19 mouse cellular contexts compared by ENCODE assay signal in the genomic region with DNA sequence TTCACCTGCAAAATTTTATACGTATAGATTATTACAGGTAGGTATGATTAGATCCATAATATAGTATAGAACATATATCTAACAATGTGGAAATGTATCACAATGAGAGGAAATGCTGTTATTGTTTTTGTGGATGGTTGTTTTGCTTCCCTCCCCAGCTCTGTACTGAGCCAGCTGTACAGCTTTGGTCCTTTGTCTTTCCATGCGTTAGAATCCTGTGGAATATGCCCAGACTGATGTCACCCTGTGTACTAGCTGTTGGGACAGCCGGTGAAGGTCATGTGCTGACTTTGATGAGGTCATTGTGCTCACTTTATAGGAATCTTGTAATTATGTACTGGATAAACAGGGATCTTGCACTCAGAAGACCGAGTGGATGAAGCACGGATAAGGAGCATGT.
A peak's percentile ranks its signal among the peaks of the same experiment; 100 is the strongest.
DNase-seq lines count a peak whose midpoint lies in the region; ATAC-seq and TF ChIP-seq lines count a peak whose summit lies in the region.
"Had no signal": no experiment of that assay in that cellular context is flagged by ENCODE, and none has a peak within 500 bp of the region (broad histone marks: within the 10 kb centered on the region; RNA-seq: fewer than 3 reads in every experiment).

No protein-coding gene starts in this region.

- H3K4me1 ChIP-seq in heart, embryonic 16.5 days (ENCODE audit: control insufficient read depth, insufficient read depth, low read length) = 0 out of 2 replicates have a peak, but pooled peaks cover 2% of the 10 kb centered on the region
- H3K4me1 ChIP-seq in lung, embryonic 14.5 days (ENCODE audit: insufficient read depth) = peaks cover 8% of the 10 kb centered on the region
- H3K4me1 ChIP-seq: stomach, embryonic 15.5 days had no signal

- peak overlapping the region; percentile 36; the same call in 1 of the 2 replicates for H3K27ac ChIP-seq in heart, embryonic 16.5 days (ENCODE audit: low read length)
- H3K27ac ChIP-seq in lung, embryonic 14.5 days (ENCODE audit: low read depth) = no peak overlapping the region
- H3K27ac ChIP-seq: embryonic facial prominence, embryonic 10.5 days; hindbrain, embryonic 13.5 days; left cerebral cortex, adult 2 months; midbrain, embryonic 10.5 days; stomach, embryonic 15.5 days had no signal

- 0 out of 2 replicates have a peak, but pooled peaks have one; percentile 60 for ATAC-seq in heart, embryonic 16.5 days (replicated peaks; ENCODE audit: extremely low read depth, insufficient read depth, low FRiP score)
- peak; percentile 31; the same call in 1 of the 2 replicates for ATAC-seq in lung, embryonic 14.5 days (ENCODE audit: insufficient read depth)
- ATAC-seq: inflammation-experienced regulatory T-cells, adult 6 months had no signal

- DNase-seq in adrenal gland, adult (ENCODE audit: inconsistent age in 2 of 2, low spot score in 1 of 2) = peak; percentile 29 to 33
- DNase-seq in adrenal gland, postnatal 14 days = no peak
- no peak for DNase-seq in heart, postnatal 25 days (ENCODE audit: low spot score)
- peak; percentile 32 for DNase-seq in lung, embryonic 14.5 days
- DNase-seq in lung, postnatal 10 days = no peak
- DNase-seq in retina, postnatal 1 day = peak; percentile 21
- DNase-seq in retina, embryonic 14.5 days (ENCODE audit: low spot score) = no peak
- DNase-seq: cerebellum, adult 11 months; gastrocnemius, postnatal 25 days; lung, adult 2 months; thymus, postnatal 25 days had no signal

- H3K9ac ChIP-seq in heart, embryonic 16.5 days (ENCODE audit: low read length) = no peak overlapping the region
- H3K9ac ChIP-seq in lung, embryonic 14.5 days = no peak overlapping the region
- H3K9ac ChIP-seq: forebrain, postnatal 0 days; hindbrain, embryonic 13.5 days; stomach, embryonic 15.5 days had no signal

- H3K36me3 ChIP-seq in heart, embryonic 16.5 days (ENCODE audit: control insufficient read depth, insufficient read depth) = no peaks in the 10 kb centered on the region
- H3K36me3 ChIP-seq in lung, embryonic 14.5 days (ENCODE audit: insufficient read depth) = no peaks in the 10 kb centered on the region
- H3K36me3 ChIP-seq: embryonic facial prominence, embryonic 10.5 days; hindbrain, embryonic 13.5 days; midbrain, embryonic 10.5 days; stomach, embryonic 15.5 days had no signal

- no peak for TF ChIP-seq CTCF in lung, embryonic 14.5 days (IDR thresholded peaks at IDR 0.05; ENCODE audit: low read depth)

- no peak overlapping the region for H3K4me3 ChIP-seq in heart, embryonic 16.5 days (ENCODE audit: low read length)
- H3K4me3 ChIP-seq in lung, embryonic 14.5 days (ENCODE audit: low read depth, low read length) = no peak overlapping the region
- H3K4me3 ChIP-seq: embryonic facial prominence, embryonic 10.5 days; hindbrain, embryonic 13.5 days; left cerebral cortex, adult 2 months; midbrain, embryonic 10.5 days; stomach, embryonic 15.5 days had no signal

- 61% methylated on average over 5 of the region's 5 CpGs for WGBS in heart, embryonic 16.5 days
- WGBS in lung, embryonic 14.5 days = 65% methylated on average over 5 of the region's 5 CpGs

- H3K9me3 ChIP-seq in heart, embryonic 16.5 days (replicated peaks; ENCODE audit: control insufficient read depth, low read length) = no peaks in the 10 kb centered on the region
- no peaks in the 10 kb centered on the region for H3K9me3 ChIP-seq in lung, embryonic 14.5 days (ENCODE audit: low read depth, low read length)
- H3K9me3 ChIP-seq: embryonic facial prominence, embryonic 10.5 days; hindbrain, embryonic 13.5 days; midbrain, embryonic 10.5 days; stomach, embryonic 15.5 days had no signal

- H3K4me2 ChIP-seq in heart, embryonic 16.5 days (ENCODE audit: low read depth, low read length) = no peak overlapping the region
- H3K4me2 ChIP-seq in lung, embryonic 14.5 days = no peak overlapping the region
- H3K4me2 ChIP-seq: hindbrain, embryonic 13.5 days; stomach, embryonic 15.5 days had no signal

- intact Hi-C loops in heart, postnatal 25 days (cut with DNase I) = loop anchor here (5.0 to 10.0 kb wide), 3 partner anchors 548 to 777 kb away; partner anchors contain the start of gene Nrp2

- no peaks in the 10 kb centered on the region for H3K27me3 ChIP-seq in heart, embryonic 16.5 days (ENCODE audit: control insufficient read depth, insufficient read depth, low read length)
- no peaks in the 10 kb centered on the region for H3K27me3 ChIP-seq in lung, embryonic 14.5 days (ENCODE audit: insufficient read depth, low read length)
- H3K27me3 ChIP-seq: hindbrain, embryonic 13.5 days; stomach, embryonic 15.5 days had no signal

Comparison
In these comparisons a context has a peak if more than half of its experiments do, and no peak if none do; other contexts are left out.
1. DNase-seq: peak in adrenal gland, adult (2 of 2), lung, embryonic 14.5 days (single experiment) and retina, postnatal 1 day (single experiment); none in adrenal gland, postnatal 14 days (single experiment), heart, postnatal 25 days (single experiment), lung, postnatal 10 days (single experiment) and retina, embryonic 14.5 days (single experiment).